Mouse (Mus musculus): ENCODE data around the gene Ap4b1.

Gene Ap4b1

GRCm38 (mm10) chr3:103857036-103857805 is 47.9 kb downstream of the Ap4b1 start:
- DNase-seq: peak; percentile 57

- no peak for DNase-seq
These were observed 48.8 kb downstream of the Ap4b1 start for GRCm38 (mm10) chr3:103857977-103858563.

GRCm38 (mm10) chr3:103858881-103859801 is 49.8 kb downstream of the Ap4b1 start, which contains the start of gene Ptpn22:
Gene Ptpn22 (plus strand): TSS chr3:103859795.
- no peak for DNase-seq

GRCm38 (mm10) chr3:103859851-103860391 is 50.6 kb downstream of the Ap4b1 start:
- no peak for DNase-seq

GRCm38 (mm10) chr3:103862721-103863220 is 53.5 kb downstream of the Ap4b1 start:
- no peak for DNase-seq

- no peak for DNase-seq
These were observed 54.9 kb downstream of the Ap4b1 start for GRCm38 (mm10) chr3:103864200-103864599.

- no peak for DNase-seq
These were observed 58.2 kb downstream of the Ap4b1 start for GRCm38 (mm10) chr3:103867424-103867971.

- no peak for DNase-seq
These were observed 58.7 kb downstream of the Ap4b1 start for GRCm38 (mm10) chr3:103868008-103868407.
